Mouse (Mus musculus): ENCODE measurements around the gene Rxfp1. TPM values are rescaled to one million over a fixed set of nuclear protein-coding genes. Genes with fewer than 3 reads are reported as not detected.
A peak's percentile ranks its signal among the peaks of the same experiment; 100 is the strongest.

Gene Rxfp1
- polyA plus RNA-seq, 1 experiment from 2014 or later, result 0.02 TPM

DNA sequence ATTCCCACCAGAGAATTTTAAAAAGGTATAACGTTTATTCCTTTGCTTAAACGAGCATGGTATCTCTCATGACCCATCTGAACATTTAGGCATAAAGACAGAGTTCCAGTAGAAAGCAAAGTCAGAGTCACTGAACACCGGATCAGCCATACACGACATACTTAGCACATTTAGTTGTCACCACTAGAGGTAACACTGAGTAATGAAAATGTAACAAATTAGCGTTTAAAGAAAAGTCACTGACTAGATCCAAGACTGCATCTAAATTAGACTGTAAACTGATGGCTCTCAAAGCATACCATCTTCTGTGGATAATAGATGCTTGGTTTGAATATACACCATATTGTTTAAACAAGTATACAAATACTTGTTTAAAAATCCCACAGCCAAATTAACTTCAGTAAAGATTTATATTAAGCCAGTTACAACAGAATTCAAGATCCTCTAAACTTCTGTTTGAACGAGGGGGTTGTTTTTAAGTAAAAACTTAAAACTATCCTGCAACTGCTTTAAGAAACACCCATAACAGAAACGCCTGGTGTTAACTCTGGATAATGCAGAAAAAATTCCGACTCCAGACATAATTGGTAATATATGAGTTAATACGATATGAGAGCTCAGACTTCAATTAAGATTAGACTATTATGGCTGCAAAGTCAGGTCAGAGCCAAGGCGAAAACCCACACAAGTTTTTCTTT is 110.0 kb downstream of the Rxfp1 start:
- Histone ChIP-seq H3K27ac (ENCODE audit: low read depth) (peak overlapping the region; percentile 96), H3K9me3 (ENCODE audit: low read length) (no peaks in the 10 kb centered on the region), H3K4me3 (ENCODE audit: low read depth, low read length) (peak overlapping the region; percentile 86), H3K4me2 (ENCODE audit: low read depth, low read length) (peak overlapping the region; percentile 71), H3K4me1 (ENCODE audit: insufficient read depth) (0 out of 2 replicates have a peak, but pooled peaks cover 6% of the 10 kb centered on the region), H3K36me3 (replicated peaks; ENCODE audit: insufficient read depth, low read length) (peaks cover 11% of the 10 kb centered on the region), H3K27me3 (ENCODE audit: insufficient read depth, low read length) (no peaks in the 10 kb centered on the region), H3K9ac (replicated peaks) (peak overlapping the region; percentile 75)
- TF ChIP-seq CTCF (IDR thresholded peaks at IDR 0.05; ENCODE audit: low read depth) (peak; percentile 65), EP300 (IDR thresholded peaks at IDR 0.05; ENCODE audit: low read depth) (no peak)
- WGBS (ENCODE audit: insufficient replicate concordance), result 16% methylated on average over 10 of the region's 10 CpGs
- DNase-seq (no peak), ATAC-seq (no peak)

DNA sequence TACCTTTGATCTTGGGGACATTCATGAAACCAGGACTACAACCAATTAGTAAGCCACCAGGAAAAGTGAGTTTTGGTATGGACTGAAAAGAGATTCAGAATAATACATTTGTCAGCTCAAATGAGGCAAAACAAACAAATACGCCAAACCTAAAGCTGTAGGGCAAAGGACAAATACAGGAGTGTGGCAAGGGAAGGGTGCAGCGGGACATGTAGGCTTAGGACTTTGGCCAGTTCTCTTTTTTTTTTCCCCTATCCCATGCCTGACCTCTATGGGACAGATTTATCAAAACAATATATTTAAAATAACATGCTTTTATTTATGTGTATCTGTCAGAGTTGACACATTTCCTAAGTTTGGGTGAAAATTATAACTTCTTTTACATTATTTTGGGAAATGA is 127.8 kb downstream of the Rxfp1 start:
- WGBS (ENCODE audit: insufficient replicate concordance), result 74% methylated on average over 2 of the region's 2 CpGs

DNA sequence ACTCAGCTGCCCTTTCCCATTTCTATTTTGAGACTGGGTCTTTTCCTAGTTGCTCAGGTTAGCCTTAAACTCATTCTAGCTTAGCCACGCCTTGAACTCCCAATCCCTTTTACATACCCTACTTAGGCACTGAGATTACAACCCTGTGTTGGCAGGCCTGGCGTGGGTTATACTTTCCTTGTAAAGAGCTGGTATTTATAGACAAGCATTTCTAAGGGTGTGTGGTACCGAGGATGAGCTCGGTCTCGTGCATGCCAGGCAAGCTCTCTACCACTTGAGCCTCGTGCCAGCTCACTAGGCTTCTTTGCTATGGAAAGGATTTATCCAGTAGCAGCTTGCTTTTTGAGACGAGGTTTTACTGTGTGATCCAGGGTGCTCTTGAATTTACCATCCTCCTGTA is 142.2 kb downstream of the Rxfp1 start:
- H3K9ac ChIP-seq (replicated peaks), result no peak overlapping the region
- H3K9me3 ChIP-seq (ENCODE audit: low read length), result no peaks in the 10 kb centered on the region
- peaks cover 6% of the 10 kb centered on the region; the same call in 1 of the 2 replicates for H3K4me1 ChIP-seq (ENCODE audit: insufficient read depth)
- TF ChIP-seq CTCF (IDR thresholded peaks at IDR 0.05; ENCODE audit: low read depth), result no peak
- no peak for TF ChIP-seq EP300 (IDR thresholded peaks at IDR 0.05; ENCODE audit: low read depth)
- no peak overlapping the region for H3K27ac ChIP-seq (ENCODE audit: low read depth)
- ATAC-seq (no peak), DNase-seq (no peak)
- H3K4me2 ChIP-seq (ENCODE audit: low read depth, low read length), result no peak overlapping the region
- no peak overlapping the region for H3K4me3 ChIP-seq (ENCODE audit: low read depth, low read length)
- H3K27me3 ChIP-seq (ENCODE audit: insufficient read depth, low read length), result no peaks in the 10 kb centered on the region
- WGBS (ENCODE audit: insufficient replicate concordance), result 88% methylated on average over 7 of the region's 7 CpGs
- H3K36me3 ChIP-seq (replicated peaks; ENCODE audit: insufficient read depth, low read length), result peaks cover 58% of the 10 kb centered on the region

More for the DNA sequence above, 127.8 kb downstream of the Rxfp1 start:
- no peaks in the 10 kb centered on the region for H3K4me1 ChIP-seq (ENCODE audit: insufficient read depth)
- H3K27ac ChIP-seq (ENCODE audit: low read depth), result 0 out of 2 replicates have a peak overlapping the region, but pooled peaks have one; percentile 31
- ATAC-seq (peak; percentile 72), DNase-seq (no peak)
- TF ChIP-seq EP300 (IDR thresholded peaks at IDR 0.05; ENCODE audit: low read depth), result no peak
- TF ChIP-seq CTCF (IDR thresholded peaks at IDR 0.05; ENCODE audit: low read depth), result no peak
- no peak overlapping the region for H3K9ac ChIP-seq (replicated peaks)
- no peak overlapping the region for H3K4me2 ChIP-seq (ENCODE audit: low read depth, low read length)
- H3K27me3 ChIP-seq (ENCODE audit: insufficient read depth, low read length), result no peaks in the 10 kb centered on the region
- H3K9me3 ChIP-seq (ENCODE audit: low read length), result peaks cover 6% of the 10 kb centered on the region; the same call in 1 of the 2 replicates
- no peak overlapping the region for H3K4me3 ChIP-seq (ENCODE audit: low read depth, low read length)
- H3K36me3 ChIP-seq (replicated peaks; ENCODE audit: insufficient read depth, low read length), result peaks cover 57% of the 10 kb centered on the region

DNA sequence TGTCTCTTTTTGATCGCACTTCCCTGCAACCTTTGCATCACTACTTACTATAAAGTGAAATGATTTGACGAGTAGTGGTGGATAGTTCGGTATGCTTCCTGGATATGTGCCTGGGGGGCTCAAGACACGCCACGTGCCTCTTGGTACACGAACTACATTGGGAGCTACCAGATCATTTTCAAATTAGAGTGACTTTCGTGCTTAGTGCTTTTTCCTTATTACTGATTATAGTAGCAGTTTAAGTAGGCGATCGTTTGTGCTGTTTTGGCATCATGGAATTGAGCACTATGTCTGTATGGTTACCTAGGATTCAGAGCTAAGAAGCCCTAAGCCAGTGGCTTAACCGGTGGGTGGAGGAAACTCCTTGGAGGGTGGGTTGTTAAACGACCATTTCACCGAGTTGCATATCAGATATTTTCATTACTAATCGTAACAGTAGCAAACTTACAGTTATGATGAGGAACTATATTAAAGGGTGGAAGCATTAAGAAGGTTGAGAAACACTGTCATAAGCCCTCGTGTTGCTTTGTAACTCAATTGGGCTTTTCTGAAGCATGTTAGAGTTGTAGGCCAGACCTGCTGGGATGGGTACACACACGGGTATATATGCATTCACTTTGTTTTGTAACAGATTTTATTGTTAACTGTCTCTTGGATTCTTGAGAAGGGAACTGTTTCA is 145.7 kb downstream of the Rxfp1 start:
- TF ChIP-seq EP300 (IDR thresholded peaks at IDR 0.05; ENCODE audit: low read depth), result no peak
- no peak for TF ChIP-seq CTCF (IDR thresholded peaks at IDR 0.05; ENCODE audit: low read depth)
- peaks cover 30% of the 10 kb centered on the region for H3K36me3 ChIP-seq (replicated peaks; ENCODE audit: insufficient read depth, low read length)
- no peaks in the 10 kb centered on the region for H3K27me3 ChIP-seq (ENCODE audit: insufficient read depth, low read length)
- WGBS (ENCODE audit: insufficient replicate concordance), result under 1% methylated on average over 15 of the region's 15 CpGs
- peak overlapping the region; percentile 89 for H3K27ac ChIP-seq (ENCODE audit: low read depth)
- peak; percentile 10; the same call in 1 of the 2 replicates for ATAC-seq
- no peaks in the 10 kb centered on the region for H3K9me3 ChIP-seq (ENCODE audit: low read length)
- H3K9ac ChIP-seq (replicated peaks), result peak overlapping the region; percentile 86
- H3K4me1 ChIP-seq (ENCODE audit: insufficient read depth), result peaks cover 9% of the 10 kb centered on the region; the same call in 1 of the 2 replicates
- H3K4me2 ChIP-seq (ENCODE audit: low read depth, low read length), result peak overlapping the region; percentile 89
- peak overlapping the region; percentile 82 for H3K4me3 ChIP-seq (ENCODE audit: low read depth, low read length)
- DNase-seq, result no peak

Other genes with a start within 250 kb of the Rxfp1 start
- 2.4 and 3.0 TPM in 2 replicates for gene Fnip2, start 170.1 kb downstream of the Rxfp1 start, polyA plus RNA-seq (2015; fragmentation: Nextera tagmentation; extraction: Ambion mirVana)
- gene Ppid, start 146.5 kb downstream of the Rxfp1 start, polyA plus RNA-seq (2015; fragmentation: Nextera tagmentation; extraction: Ambion mirVana), result 31.5 and 36.6 TPM in 2 replicates
- 8.7 and 9.6 TPM in 2 replicates for gene 4930579G24Rik, start 108.8 kb downstream of the Rxfp1 start, polyA plus RNA-seq (2015; fragmentation: Nextera tagmentation; extraction: Ambion mirVana)
- gene Etfdh, start 108.4 kb downstream of the Rxfp1 start, polyA plus RNA-seq (2015; fragmentation: Nextera tagmentation; extraction: Ambion mirVana), result 215 and 239 TPM in 2 replicates
- gene Tmem144, start 114.9 kb upstream of the Rxfp1 start, polyA plus RNA-seq (2015; fragmentation: Nextera tagmentation; extraction: Ambion mirVana), result 1.2 and 2.0 TPM in 2 replicates
- 0.35 and 0.47 TPM in 2 replicates for gene Fam198b, start 146.7 kb upstream of the Rxfp1 start, polyA plus RNA-seq (2015; fragmentation: Nextera tagmentation; extraction: Ambion mirVana)

Measured in liver, postnatal 0 days (tissue).